Mouse (Mus musculus) spleen, postnatal 14 days (tissue): Measurements from ENCODE around the gene Timd2.
"Not testable (repeated sequence)": the region's sequence is repeated elsewhere in the genome, so short reads cannot be mapped to it uniquely, and the experiment has no call there.

Experiments used
- DNase-seq, 2 experiments: peaks; one replicate each; pipeline ENCODE4 v3.0.0; 2021 to 2022; ENCODE audit warnings: low spot score in 2 of 2

Gene Timd2

DNA sequence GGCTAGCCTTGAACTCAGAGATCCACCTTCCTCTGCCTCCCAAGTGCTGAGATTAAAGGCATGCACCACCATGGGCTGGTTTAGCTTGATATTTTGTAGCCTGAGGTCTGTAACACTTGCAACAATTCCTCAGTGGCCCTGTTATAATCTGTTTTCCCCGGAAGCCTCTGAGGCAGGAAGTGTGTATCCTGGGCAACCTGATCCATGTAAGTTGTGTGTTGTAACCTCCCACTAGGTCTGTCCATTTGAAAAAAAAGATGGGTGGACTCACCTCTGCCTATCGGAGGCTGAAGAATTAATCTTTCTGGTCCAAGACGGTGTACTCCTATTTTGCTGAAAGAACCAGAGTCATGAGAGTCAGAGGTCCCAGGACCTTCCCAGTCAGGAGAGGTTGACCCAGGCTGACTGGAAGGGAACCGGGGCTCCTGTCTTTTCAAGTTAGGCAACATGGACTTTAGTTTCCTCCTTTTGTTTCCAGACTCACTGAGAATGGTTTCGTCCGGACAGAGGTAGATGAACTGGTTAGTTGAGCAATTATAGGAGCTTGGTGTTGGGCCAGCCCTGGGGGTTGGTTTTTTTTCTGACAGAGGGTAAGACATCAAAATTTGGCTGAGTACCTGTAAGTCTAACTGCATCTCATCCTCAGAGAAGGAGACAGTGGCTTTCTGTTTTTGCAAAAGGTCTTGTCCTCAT lies at the start of gene Timd2:
Timd2 (minus strand) TSS at position 398 of the 693 bp plus-strand sequence.
- DNase-seq = no peak

- not testable (repeated sequence) for DNase-seq
Observed at GRCm38 (mm10) chr11:46755714-46756113, 48.9 kb upstream of the Timd2 start.

DNA sequence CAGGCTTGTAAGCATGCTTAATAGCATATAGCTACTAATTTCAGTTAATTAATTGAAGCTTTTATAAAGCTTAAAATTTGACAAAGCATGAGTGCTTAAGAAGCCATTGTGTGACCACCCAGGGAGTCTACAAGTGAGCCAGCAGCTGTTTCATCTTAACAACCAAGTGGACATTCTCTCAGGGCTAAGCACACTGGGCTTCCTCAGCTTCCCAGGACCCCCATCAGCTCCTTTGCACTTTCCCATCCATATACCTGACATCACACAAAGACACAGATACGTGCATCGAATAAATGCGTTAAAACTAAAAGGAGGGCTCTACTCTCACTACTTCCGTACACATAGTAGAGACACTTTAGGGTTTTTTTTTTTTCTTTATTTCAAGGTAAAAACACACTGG lies 47.8 kb upstream of the Timd2 start:
- DNase-seq = no peak

GRCm38 (mm10) chr11:46753662-46754061 lies 46.8 kb upstream of the Timd2 start:
- no peak for DNase-seq

DNA sequence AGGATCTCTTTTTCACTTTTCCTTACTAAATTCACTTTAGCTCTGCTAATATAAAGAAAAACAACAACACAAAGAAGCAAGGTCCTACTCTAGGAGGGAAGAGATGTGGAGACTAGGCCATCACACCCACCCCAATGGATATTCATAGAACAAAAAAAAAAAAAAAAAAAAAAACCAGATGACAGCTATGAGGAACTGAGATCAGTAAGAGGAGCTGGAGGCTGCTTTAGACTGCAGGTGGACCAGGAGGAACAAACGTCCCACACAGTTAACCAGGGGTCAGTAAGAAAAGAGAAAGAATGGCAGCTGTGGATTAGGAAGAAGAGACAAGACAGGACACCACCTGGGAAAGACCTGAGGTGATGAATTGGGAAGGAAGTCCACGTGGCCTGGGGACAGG lies 41.1 kb upstream of the Timd2 start:
- no peak for DNase-seq

GRCm38 (mm10) chr11:46741716-46742115 lies 34.9 kb upstream of the Timd2 start:
- DNase-seq = no peak

DNA sequence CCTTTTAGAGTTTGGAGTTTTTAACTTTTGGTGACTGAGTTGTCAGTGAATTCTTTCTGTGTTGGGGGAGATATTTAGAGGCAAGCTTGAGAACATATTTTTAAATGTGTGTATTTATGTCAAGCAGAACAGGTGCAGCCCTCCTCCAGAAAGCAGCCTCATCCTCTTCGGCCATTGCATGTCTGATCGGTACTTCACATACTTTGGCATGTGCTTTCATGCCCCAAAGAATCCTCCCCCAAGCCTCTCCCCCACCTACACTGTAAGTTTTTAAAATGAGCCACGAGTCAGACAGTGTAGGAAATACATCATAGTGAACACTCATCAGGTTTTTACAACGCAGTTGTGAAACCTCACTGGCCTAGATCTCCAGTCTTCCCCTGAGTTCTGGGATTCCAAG lies 34.0 kb upstream of the Timd2 start:
- no peak for DNase-seq

DNA sequence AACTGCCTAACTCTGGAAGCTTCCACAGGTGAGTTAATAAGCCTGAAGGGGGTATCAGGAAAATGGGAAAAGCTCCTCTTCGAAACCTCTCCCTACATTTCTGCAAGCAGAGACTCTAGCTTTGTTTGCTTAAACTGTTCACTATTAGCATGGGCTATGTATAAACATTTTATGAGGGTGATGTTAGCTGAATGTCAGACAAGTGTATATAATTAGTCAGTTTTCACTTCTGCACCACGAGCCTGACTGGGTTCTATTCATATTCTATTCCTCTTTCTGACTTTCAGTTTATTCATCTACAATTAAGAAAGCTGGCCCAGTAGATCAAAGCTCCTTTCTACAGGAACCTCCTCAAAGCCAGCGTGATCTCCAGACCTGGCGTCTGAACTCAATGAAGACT lies 32.6 kb upstream of the Timd2 start:
- DNase-seq = no peak

DNA sequence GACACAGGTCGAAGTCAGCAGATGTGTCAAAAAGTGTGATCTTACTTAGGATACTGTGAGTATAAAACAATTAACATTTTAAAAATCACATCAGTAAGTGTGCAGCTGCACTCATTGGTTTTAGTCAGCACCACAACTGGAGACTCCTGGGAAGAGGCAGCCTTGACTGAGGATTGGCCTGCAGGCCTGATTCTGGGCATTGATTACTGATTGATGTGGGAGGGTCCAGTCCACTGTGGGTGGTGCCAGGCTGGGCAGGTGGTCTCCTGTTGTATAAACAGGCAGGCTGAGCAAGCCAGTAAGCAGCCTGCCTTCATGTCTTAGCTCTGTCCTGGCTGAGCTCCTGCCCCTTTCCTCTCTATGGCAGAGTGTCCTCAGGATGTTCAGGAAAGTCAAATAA lies 28.2 kb upstream of the Timd2 start, which contains the start of gene Havcr1:
Havcr1 (plus strand) TSS at position 5 of the 400 bp plus-strand sequence.
- not testable (repeated sequence) for DNase-seq

- DNase-seq = no peak
Observed at GRCm38 (mm10) chr11:46734617-46735016, 27.8 kb upstream of the Timd2 start.

GRCm38 (mm10) chr11:46733242-46733789 lies 26.5 kb upstream of the Timd2 start:
- DNase-seq = no peak

GRCm38 (mm10) chr11:46731541-46732070 lies 24.7 kb upstream of the Timd2 start:
- no peak for DNase-seq

DNA sequence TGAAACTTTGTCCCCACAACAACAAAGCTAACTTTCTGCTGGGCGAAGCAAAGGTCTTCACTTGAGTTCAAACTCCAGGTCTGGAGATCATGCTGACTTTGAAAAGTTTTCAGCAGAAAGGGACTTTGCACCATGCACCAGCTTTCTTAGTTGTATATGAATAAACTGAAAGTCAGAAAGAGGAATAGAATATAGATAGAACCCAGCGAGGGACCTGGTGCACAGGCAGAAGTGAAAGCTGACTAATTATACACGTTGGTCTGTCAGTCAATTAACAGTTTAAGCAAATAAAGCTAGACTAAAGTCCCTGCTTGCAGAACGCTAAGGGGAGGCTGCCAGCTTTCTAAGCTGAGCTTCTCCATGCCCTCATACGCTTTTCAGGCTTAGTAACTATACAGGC lies 8.0 kb downstream of the Timd2 start:
- no peak for DNase-seq

GRCm38 (mm10) chr11:46698278-46698655 lies 8.6 kb downstream of the Timd2 start:
- no peak for DNase-seq

DNA sequence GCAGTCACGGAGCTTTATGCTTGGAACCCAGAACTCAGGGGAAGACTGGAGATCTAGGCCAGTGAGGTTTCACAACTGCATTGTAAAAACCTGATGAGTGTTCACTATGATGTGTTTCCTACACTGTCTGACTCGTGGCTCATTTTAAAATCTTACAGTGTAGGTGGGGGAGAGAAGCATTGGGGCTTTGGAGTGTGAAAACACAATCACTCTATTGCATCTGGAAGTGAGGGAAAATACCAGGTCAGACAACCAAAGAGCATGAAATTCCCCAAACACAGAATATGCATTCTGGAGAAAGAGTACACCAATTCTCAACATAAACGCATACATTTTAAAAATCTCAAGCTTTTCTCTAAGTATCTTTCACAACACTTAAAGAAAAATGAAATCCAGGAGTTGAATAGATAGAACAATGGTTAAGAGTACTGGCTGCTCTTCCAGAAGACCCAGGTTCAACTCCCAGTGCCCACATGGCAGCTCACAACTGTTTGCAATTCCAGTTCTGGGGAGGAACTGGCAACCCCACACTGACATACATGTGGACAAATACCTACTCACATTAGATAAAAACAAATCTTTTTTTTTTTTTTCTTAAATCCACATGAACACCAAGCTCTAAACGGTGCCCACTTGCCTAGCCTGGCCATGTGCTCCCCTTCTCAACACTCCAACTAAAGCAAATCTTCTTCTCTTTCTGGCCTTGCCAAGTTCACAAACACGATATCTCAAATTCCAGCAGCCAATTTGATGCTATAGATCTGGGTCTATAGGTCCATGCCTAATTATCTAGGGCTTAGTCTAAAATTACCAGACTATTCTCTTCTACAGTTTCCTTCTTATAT lies 9.2 kb downstream of the Timd2 start:
- DNase-seq = no peak

- not testable (repeated sequence) for DNase-seq
Observed at GRCm38 (mm10) chr11:46695849-46696248, 11.0 kb downstream of the Timd2 start.

DNA sequence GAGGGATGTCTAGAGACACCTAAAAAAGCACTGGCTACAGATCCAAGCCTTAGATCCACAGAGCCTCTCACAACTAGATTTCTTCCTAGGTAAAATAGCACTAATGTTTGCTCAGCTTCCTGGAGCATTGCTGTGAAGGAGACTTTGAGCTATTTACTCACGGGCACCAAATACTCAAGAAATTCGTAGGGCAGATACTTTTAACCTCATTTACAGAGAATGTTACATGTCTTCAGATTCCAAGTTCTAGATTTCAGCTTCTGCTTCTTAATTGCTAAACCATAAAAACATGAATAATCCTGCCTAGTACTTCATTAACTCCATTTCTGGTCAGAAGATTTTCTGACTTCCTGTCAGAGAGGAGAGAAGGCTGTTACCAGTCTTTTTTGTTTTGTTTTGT lies 16.7 kb downstream of the Timd2 start:
- no peak for DNase-seq

- no peak for DNase-seq
Observed at GRCm38 (mm10) chr11:46683723-46684122, 23.1 kb downstream of the Timd2 start.

DNA sequence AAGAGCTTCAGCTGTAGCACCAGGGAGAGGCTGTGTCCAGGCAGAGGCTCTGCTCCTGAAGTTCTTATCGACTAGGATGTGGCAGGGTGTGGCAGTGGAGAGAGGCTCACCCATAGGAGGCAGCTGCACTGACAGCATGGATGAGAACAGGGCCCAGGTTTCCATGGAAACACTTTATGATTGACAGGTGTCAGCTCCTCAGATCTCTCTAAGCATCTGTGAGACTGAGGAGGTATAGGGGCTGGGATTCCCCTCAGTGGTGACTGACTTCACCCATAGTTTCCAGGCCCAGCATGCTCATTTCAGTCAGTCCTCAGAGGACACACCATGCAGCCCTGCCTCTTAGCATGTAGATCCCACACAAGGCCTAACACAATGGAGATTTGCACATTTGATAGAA lies 24.0 kb downstream of the Timd2 start:
- no peak for DNase-seq

DNA sequence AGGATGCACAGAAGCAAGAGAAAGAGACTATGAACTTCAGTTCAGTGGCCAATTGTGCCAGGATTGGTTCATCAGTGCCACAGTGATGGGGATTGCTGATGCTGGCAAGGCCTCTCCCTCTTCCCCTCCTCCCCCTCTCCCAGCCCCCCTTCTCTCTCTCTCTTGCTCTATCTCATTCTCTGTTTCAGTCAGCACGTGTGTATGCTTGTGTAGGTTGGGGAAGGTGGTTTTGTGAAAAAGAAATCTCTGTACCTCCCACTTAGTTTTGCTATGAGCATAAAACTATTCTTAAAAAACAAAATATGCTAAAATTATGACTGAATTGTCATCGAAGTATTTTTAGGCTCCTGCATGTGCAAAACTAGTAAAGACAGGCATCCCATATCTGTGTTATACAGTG lies 38.9 kb downstream of the Timd2 start:
- no peak for DNase-seq

GRCm38 (mm10) chr11:46667105-46667504 lies 39.8 kb downstream of the Timd2 start:
- DNase-seq = no peak
